Mouse (Mus musculus) c-Kit-positive CD71-positive TER-119-negative erythroid progenitor cells, embryonic 14.5 days (primary cell): ENCODE measurements around the gene Vmn2r53.
"Not testable (repeated sequence)": the region's sequence is repeated elsewhere in the genome, so short reads cannot be mapped to it uniquely, and the experiment has no call there.

ENCODE experiments used
- DNase-seq: peaks from one replicate; pipeline ENCODE4 v3.0.0-alpha.2; 2013; ENCODE audit warnings: low read depth

Vmn2r53 gene

DNA sequence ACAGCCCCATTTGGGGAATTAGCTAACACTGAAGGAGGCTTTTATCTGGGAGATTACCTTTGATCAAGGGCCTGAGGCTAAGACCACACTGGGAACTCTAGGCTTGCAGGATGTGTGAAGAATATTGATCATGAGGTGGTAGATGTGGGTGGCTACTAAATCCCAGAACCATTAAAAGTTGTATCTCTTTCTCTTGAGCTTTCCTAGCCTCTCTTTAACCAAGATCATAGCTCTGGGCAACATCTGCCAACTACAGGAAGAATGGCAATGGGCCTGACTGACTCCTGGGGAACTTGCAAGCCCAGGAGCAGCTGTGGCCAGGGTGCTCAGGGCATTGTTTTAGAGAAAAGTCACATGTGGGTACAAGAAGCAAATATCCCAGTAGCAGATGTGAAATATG lies at the start of gene Vmn2r53:
Vmn2r53 (minus strand) TSS at position 101 of the 400 bp plus-strand sequence.
- no peak for DNase-seq

DNA sequence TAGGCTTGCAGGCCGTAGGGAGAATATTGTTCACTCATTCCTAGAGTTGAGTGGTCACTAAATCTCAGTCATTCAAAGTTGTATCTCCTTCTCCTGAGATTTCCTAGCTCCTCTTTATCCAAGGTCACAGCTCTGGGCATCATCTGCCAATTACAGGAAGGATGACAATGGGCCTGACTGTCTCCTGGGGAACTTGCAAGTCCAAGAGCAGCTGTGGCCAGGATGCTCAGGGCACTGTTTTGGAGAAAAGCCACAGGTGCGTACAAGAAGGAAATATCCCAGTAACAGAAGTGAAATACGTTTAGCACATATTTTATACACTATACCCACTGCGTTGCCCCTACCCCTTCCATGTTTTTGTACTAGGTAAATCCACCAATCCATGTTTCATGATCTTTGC lies 31.6 kb upstream of the Vmn2r53 start, which contains the start of gene Vmn2r54:
Vmn2r54 (minus strand) TSS at position 101 of the 400 bp plus-strand sequence.
- not testable (repeated sequence) for DNase-seq
